In genomic region chr17:88652010-88652409, GRCm38 (mm10) we compare ENCODE assay signal across 7 mouse cellular contexts. TPM values are rescaled to one million over a fixed set of nuclear protein-coding genes. Genes with fewer than 3 reads are reported as not detected.
DNase-seq lines count a peak whose midpoint lies in the region; ATAC-seq and TF ChIP-seq lines count a peak whose summit lies in the region.

No protein-coding gene starts in this region.

- H3K27ac ChIP-seq in MEL (ENCODE audit: control insufficient read depth, low read depth, low read length), result no peak overlapping the region
- no peak overlapping the region for H3K27ac ChIP-seq in cerebellum, adult 2 months (ENCODE audit: insufficient read depth, low read length)

- no peaks in the 10 kb centered on the region for H3K9me3 ChIP-seq in MEL (replicated peaks; ENCODE audit: insufficient read depth, low read length)

- H3K4me3 ChIP-seq in MEL (ENCODE audit: control insufficient read depth in 1 of 2, insufficient read depth in 1 of 2, low read depth in 2 of 2, low read length in 2 of 2), result no peak overlapping the region
- no peak overlapping the region for H3K4me3 ChIP-seq in cerebellum, adult 2 months (replicated peaks; ENCODE audit: insufficient read depth, low read depth, low read length)

- no peak for TF ChIP-seq POLR2A in MEL (IDR thresholded peaks at IDR 0.05; ENCODE audit: control insufficient read depth in 1 of 2, insufficient read depth in 1 of 2, low read depth in 1 of 2, low read length in 2 of 2, poor library complexity in 1 of 2)
- no peak for TF ChIP-seq POLR2A in cerebellum, adult 2 months (IDR thresholded peaks at IDR 0.05; ENCODE audit: borderline replicate concordance, insufficient read depth, low read length)

- no peaks in the 10 kb centered on the region for H3K27me3 ChIP-seq in MEL (ENCODE audit: control insufficient read depth in 1 of 2, insufficient read depth in 2 of 2, low read length in 2 of 2)
- no peaks in the 10 kb centered on the region for H3K27me3 ChIP-seq in cerebellum, adult 2 months (ENCODE audit: control insufficient read depth, insufficient read depth, low read length)

- WGBS in cerebellum, adult 2 months, result 3% methylated on average over 9 of the region's 9 CpGs

- H3K79me2 ChIP-seq in MEL (ENCODE audit: control insufficient read depth, insufficient read depth, low read length, poor library complexity), result no peaks in the 10 kb centered on the region

- peak; percentile 62 for DNase-seq in MEL (ENCODE audit: low read depth, low spot score)
- peak; percentile 63 to 72 for DNase-seq in cerebellum, adult 2 months
- peak; percentile 66 for DNase-seq in forelimb bud, embryonic 11.5 days (ENCODE audit: low read depth, low spot score)
- DNase-seq in layer of hippocampus, adult 11-12 months (ENCODE audit: low spot score), result peak; percentile 80
- peak; percentile 77 for DNase-seq in lung, postnatal 14 days
- peak; percentile 70 for DNase-seq in retina, postnatal 1 day

- no peaks in the 10 kb centered on the region for H3K4me1 ChIP-seq in MEL (ENCODE audit: control insufficient read depth in 1 of 2, insufficient read depth in 2 of 2, low read length in 2 of 2)
- H3K4me1 ChIP-seq in cerebellum, adult 2 months (ENCODE audit: control insufficient read depth, insufficient read depth, low read length), result no peaks in the 10 kb centered on the region

- TF ChIP-seq CTCF in MEL (IDR thresholded peaks at IDR 0.05 in 2 of 3, conservative IDR thresholded peaks at IDR 0.05 in 1 of 3; ENCODE audit: control insufficient read depth in 1 of 3, insufficient read depth in 1 of 3, low read depth in 2 of 3, low read length in 3 of 3, poor library complexity in 1 of 3, severe bottlenecking in 1 of 3), result peak; percentile 75 to 89 (median 84)
- peak; percentile 79 for TF ChIP-seq CTCF in cerebellum, adult 2 months (IDR thresholded peaks at IDR 0.05; ENCODE audit: borderline replicate concordance, insufficient read depth, low read depth, low read length)

- no peaks in the 10 kb centered on the region for H3K36me3 ChIP-seq in MEL (ENCODE audit: control insufficient read depth in 1 of 2, insufficient read depth in 2 of 2, low read length in 2 of 2)

- peak; percentile 63 for ATAC-seq in CD4-positive, CD25-positive, alpha-beta regulatory T cell, adult 4 months

- peak; percentile 79 for TF ChIP-seq RAD21 in MEL (IDR thresholded peaks at IDR 0.05; ENCODE audit: low read depth, low read length)

- TF ChIP-seq EP300 in MEL (IDR thresholded peaks at IDR 0.05; ENCODE audit: low read depth in 1 of 2, low read length in 2 of 2), result no peak

- no peak overlapping the region for H3K9ac ChIP-seq in MEL (ENCODE audit: control insufficient read depth, low read depth, low read length, poor library complexity, severe bottlenecking)

TF ChIP-seq in MEL, 35 proteins besides CTCF, POLR2A, EP300 and RAD21:
- no peak for TF ChIP-seq MEF2A (IDR thresholded peaks at IDR 0.05; ENCODE audit: extremely low read depth, insufficient replicate concordance, low read depth, low read length, poor library complexity, severe bottlenecking)
- no peak for TF ChIP-seq MAFK (IDR thresholded peaks at IDR 0.05; ENCODE audit: borderline replicate concordance, low read depth, low read length)
- TF ChIP-seq BHLHE40 (IDR thresholded peaks at IDR 0.05; ENCODE audit: borderline replicate concordance, low read depth, low read length), result no peak
- no peak for TF ChIP-seq SIN3A (IDR thresholded peaks at IDR 0.05; ENCODE audit: low read length)
- no peak for TF ChIP-seq MAX (IDR thresholded peaks at IDR 0.05; ENCODE audit: low read length)
- no peak for TF ChIP-seq NRF1 (IDR thresholded peaks at IDR 0.05; ENCODE audit: insufficient read depth, low read depth, low read length, poor library complexity, severe bottlenecking)
- no peak for TF ChIP-seq E2F4 (IDR thresholded peaks at IDR 0.05; ENCODE audit: borderline replicate concordance, low read depth, low read length)
- TF ChIP-seq HCFC1 (IDR thresholded peaks at IDR 0.05; ENCODE audit: low read depth, low read length), result no peak
- TF ChIP-seq RCOR1 (IDR thresholded peaks at IDR 0.05; ENCODE audit: low read depth, low read length), result no peak
- TF ChIP-seq ZMIZ1 (IDR thresholded peaks at IDR 0.05; ENCODE audit: low read depth, low read length), result no peak
- no peak for TF ChIP-seq MAZ (IDR thresholded peaks at IDR 0.05; ENCODE audit: low read depth, low read length)
- TF ChIP-seq UBTF (IDR thresholded peaks at IDR 0.05; ENCODE audit: borderline replicate concordance, insufficient read depth, low read depth, low read length), result no peak
- no peak for TF ChIP-seq GATA1 (IDR thresholded peaks at IDR 0.05; ENCODE audit: low read depth, low read length)
- TF ChIP-seq ZKSCAN1 (IDR thresholded peaks at IDR 0.05; ENCODE audit: low read depth, low read length), result no peak
- peak; percentile 81 for TF ChIP-seq SMC3 (IDR thresholded peaks at IDR 0.05; ENCODE audit: low read depth, low read length)
- TF ChIP-seq ZC3H11A (IDR thresholded peaks at IDR 0.05; ENCODE audit: low read depth, low read length), result peak; percentile 45; the same call in 1 of the 2 replicates

RNA-seq across cellular contexts. Expression of gene Gtf2a1l, which starts 16.4 kb away (rescaled TPM):
- polyA plus RNA-seq in CD4-positive, CD25-positive, alpha-beta regulatory T cell, adult 4 months (2017; shearing (Covaris generic)), result not detected
- not detected in 2 replicates for total RNA-seq in MEL (2012; rRNA removed)
- polyA plus RNA-seq in MEL (2012; ENCODE audit: insufficient read depth in 1 of 2, insufficient read length in 2 of 2, low read depth in 1 of 2, low replicate concordance in 2 of 2, missing spikeins in 1 of 2), result not detected
- 0.16 TPM in 1 of 2 replicates, not detected in the other for polyA plus RNA-seq in cerebellum, adult 2 months (2012; rRNA removed)

RNA-seq across cellular contexts. Expression of gene Ston1, which starts 54.5 kb away (rescaled TPM):
- polyA plus RNA-seq in CD4-positive, CD25-positive, alpha-beta regulatory T cell, adult 4 months (2017; shearing (Covaris generic)), result 1 to 10 TPM; 2.1 to 2.9 TPM
- 0.39 and 1.0 TPM in 2 replicates for total RNA-seq in MEL (2012; rRNA removed)
- polyA plus RNA-seq in MEL (2012; ENCODE audit: insufficient read depth in 1 of 2, insufficient read length in 2 of 2, low read depth in 1 of 2, low replicate concordance in 2 of 2, missing spikeins in 1 of 2), result 1 to 10 TPM in 1 of 2 experiments, not detected in 1; 4.9 TPM
- polyA plus RNA-seq in cerebellum, adult 2 months (2012; rRNA removed), result 2.9 and 4.2 TPM in 2 replicates
